32 mouse cellular contexts compared by ENCODE assay signal in the genomic region with DNA sequence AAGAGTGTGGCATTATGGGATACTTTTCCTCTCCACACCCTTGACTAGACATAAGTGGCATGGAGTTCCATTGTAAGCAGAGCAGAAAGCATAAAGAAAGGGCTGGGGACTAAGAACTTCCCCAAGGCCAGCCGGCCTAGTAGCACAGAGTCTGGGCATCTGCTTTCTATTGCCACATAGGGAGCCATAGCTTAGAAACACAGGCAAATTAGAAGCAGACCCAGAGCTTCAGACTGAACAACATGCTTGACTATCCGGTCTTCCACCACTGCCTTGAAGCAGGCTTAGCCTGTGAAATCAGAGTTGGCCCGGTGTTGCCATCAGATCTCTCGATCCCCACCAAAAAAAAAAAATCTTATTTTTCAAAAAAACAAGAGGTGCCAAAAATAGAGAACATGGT. TPM values are rescaled to one million over a fixed set of nuclear protein-coding genes. Genes with fewer than 3 reads are reported as not detected.
DNase-seq lines count a peak whose midpoint lies in the region; ATAC-seq and TF ChIP-seq lines count a peak whose summit lies in the region.
"Had no signal": no experiment of that assay in that cellular context is flagged by ENCODE, and none has a peak within 500 bp of the region (broad histone marks: within the 10 kb centered on the region; RNA-seq: fewer than 3 reads in every experiment).

No protein-coding gene starts in this region.

- no peaks in the 10 kb centered on the region for H3K9me3 ChIP-seq in embryonic facial prominence, embryonic 12.5 days
- no peaks in the 10 kb centered on the region for H3K9me3 ChIP-seq in limb, embryonic 14.5 days (ENCODE audit: control insufficient read depth, low read length)
- H3K9me3 ChIP-seq: forebrain, embryonic 13.5 days; heart, embryonic 13.5 days; lung, embryonic 15.5 days had no signal

- no peak overlapping the region for H3K4me2 ChIP-seq in embryonic facial prominence, embryonic 12.5 days (replicated peaks)
- H3K4me2 ChIP-seq in limb, embryonic 14.5 days (replicated peaks; ENCODE audit: low read depth, low read length, severe bottlenecking), result no peak overlapping the region
- H3K4me2 ChIP-seq: forebrain, embryonic 13.5 days; heart, embryonic 13.5 days; liver, embryonic 11.5 days; lung, embryonic 15.5 days; midbrain, embryonic 11.5 days had no signal

- 37% methylated on average over 4 of the region's 4 CpGs for WGBS in embryonic facial prominence, embryonic 12.5 days
- 30% methylated on average over 4 of the region's 4 CpGs for WGBS in limb, embryonic 14.5 days

- ATAC-seq in embryonic facial prominence, embryonic 12.5 days (ENCODE audit: insufficient number of reproducible peaks, insufficient read depth, low FRiP score, low TSS enrichment), result no peak
- peak; percentile 54; the same call in 1 of the 2 replicates for ATAC-seq in limb, embryonic 14.5 days (ENCODE audit: low FRiP score, low read depth)
- ATAC-seq: activated CD4-positive, CD25-positive, alpha-beta regulatory T cell, adult 4 months; forebrain, embryonic 13.5 days; hindbrain, postnatal 0 days; intestine, postnatal 0 days; midbrain, embryonic 16.5 days had no signal

- H3K27me3 ChIP-seq in embryonic facial prominence, embryonic 12.5 days, result no peaks in the 10 kb centered on the region
- no peaks in the 10 kb centered on the region for H3K27me3 ChIP-seq in limb, embryonic 14.5 days (ENCODE audit: control insufficient read depth, insufficient read depth, low read length)
- H3K27me3 ChIP-seq: CH12.LX; forebrain, embryonic 13.5 days; heart, embryonic 13.5 days; lung, embryonic 15.5 days had no signal

- H3K27ac ChIP-seq in embryonic facial prominence, embryonic 12.5 days, result peak overlapping the region; percentile 81
- H3K27ac ChIP-seq in limb, embryonic 14.5 days (replicated peaks; ENCODE audit: low read depth, low read length), result no peak overlapping the region
- H3K27ac ChIP-seq: forebrain, embryonic 13.5 days; gastrocnemius, adult 2 months; heart, embryonic 13.5 days; hindbrain, postnatal 0 days; layer of hippocampus, adult 2 months; left cerebral cortex, adult 2 months; lung, embryonic 15.5 days had no signal

- H3K9ac ChIP-seq in embryonic facial prominence, embryonic 12.5 days, result no peak overlapping the region
- no peak overlapping the region for H3K9ac ChIP-seq in limb, embryonic 14.5 days (ENCODE audit: low read depth, low read length, severe bottlenecking)
- H3K9ac ChIP-seq: forebrain, embryonic 13.5 days; heart, embryonic 13.5 days; lung, embryonic 15.5 days had no signal

- DNase-seq in embryo, embryonic 10 days (ENCODE audit: low spot score), result peak; percentile 55
- DNase-seq in embryo, embryonic 9.5 days (ENCODE audit: extremely low spot score), result no peak
- DNase-seq in hindlimb bud, embryonic 11.5 days (ENCODE audit: extremely low spot score, low read depth, low spot score), result peak; percentile 46
- peak; percentile 47 for DNase-seq in limb, embryonic 14.5 days (ENCODE audit: low spot score)
- DNase-seq in thymus, postnatal 25 days, result no peak
- DNase-seq in urinary bladder, postnatal 36 days (ENCODE audit: low spot score in 2 of 2), result no peak
- DNase-seq in right cerebral cortex, postnatal 10 days (ENCODE audit: low spot score in 2 of 2), result no peak
- DNase-seq: adrenal gland, adult 8-10 months; cerebellum, adult 8-10 months; cerebellum, postnatal 25 days; gastrocnemius, adult 2 months; gastrocnemius, postnatal 36 days; heart, adult 18-20 months; heart, postnatal 10 days; kidney, adult 9 months; kidney, postnatal 14 days; right cerebral cortex, postnatal 4 days; thymus, adult 2 months; thymus, postnatal 4 days had no signal

- no peak overlapping the region for H3K4me3 ChIP-seq in embryonic facial prominence, embryonic 12.5 days
- no peak overlapping the region for H3K4me3 ChIP-seq in limb, embryonic 14.5 days (replicated peaks; ENCODE audit: low read length)
- H3K4me3 ChIP-seq: forebrain, embryonic 13.5 days; gastrocnemius, adult 2 months; heart, embryonic 13.5 days; layer of hippocampus, adult 2 months; left cerebral cortex, adult 2 months; lung, embryonic 15.5 days had no signal

- no peak for TF ChIP-seq POLR2A in limb, embryonic 14.5 days (IDR thresholded peaks at IDR 0.05; ENCODE audit: borderline replicate concordance, extremely low read depth, insufficient read depth, insufficient read length)

- H3K4me1 ChIP-seq in embryonic facial prominence, embryonic 12.5 days, result peaks cover 9% of the 10 kb centered on the region
- peaks cover 6% of the 10 kb centered on the region for H3K4me1 ChIP-seq in limb, embryonic 14.5 days (ENCODE audit: control insufficient read depth, insufficient read depth, low read length)
- H3K4me1 ChIP-seq: forebrain, embryonic 13.5 days had no signal

- H3K36me3 ChIP-seq in embryonic facial prominence, embryonic 12.5 days, result no peaks in the 10 kb centered on the region
- H3K36me3 ChIP-seq in limb, embryonic 14.5 days (ENCODE audit: control insufficient read depth, insufficient read depth, low read length), result no peaks in the 10 kb centered on the region
- H3K36me3 ChIP-seq: heart, embryonic 13.5 days; lung, embryonic 15.5 days had no signal

RNA-seq across cellular contexts. Expression of a gene that starts 28.3 kb away (rescaled TPM):
- 33.7 and 35.1 TPM in 2 replicates for polyA plus RNA-seq in embryonic facial prominence, embryonic 12.5 days (2016; fragmentation: Nextera tagmentation; extraction: Ambion mirVana)
- polyA plus RNA-seq in limb, embryonic 14.5 days (2012; rRNA removed), result 53.9 and 56.2 TPM in 2 replicates
- polyA plus RNA-seq in limb, embryonic 14.5 days (2014; fragmentation: Nextera tagmentation; extraction: Ambion mirVana), result 47.7 and 49.7 TPM in 2 replicates

Comparison
In these comparisons a context has a peak if more than half of its experiments do, and no peak if none do; other contexts are left out.
1. DNase-seq: peak in embryo, embryonic 10 days (single experiment), hindlimb bud, embryonic 11.5 days (single experiment) and limb, embryonic 14.5 days (single experiment); none in embryo, embryonic 9.5 days (single experiment), thymus, postnatal 25 days (single experiment), urinary bladder, postnatal 36 days (0 of 2) and right cerebral cortex, postnatal 10 days (0 of 2).